In genomic region chr2:158561371-158562144, GRCm38 (mm10) we compare ENCODE assay signal across 15 mouse cellular contexts. TPM values are rescaled to one million over a fixed set of nuclear protein-coding genes. Genes with fewer than 3 reads are reported as not detected.
A peak's percentile ranks its signal among the peaks of the same experiment; 100 is the strongest.
DNase-seq lines count a peak whose midpoint lies in the region; ATAC-seq and TF ChIP-seq lines count a peak whose summit lies in the region.
"Had no signal": no experiment of that assay in that cellular context is flagged by ENCODE, and none has a peak within 500 bp of the region (broad histone marks: within the 10 kb centered on the region; RNA-seq: fewer than 3 reads in every experiment).

No protein-coding gene starts in this region.

- peak; percentile 49 for DNase-seq in brain, adult 2 months (ENCODE audit: low read depth, low spot score)
- no peak for DNase-seq in lung, postnatal 4 days
- no peak for DNase-seq in urinary bladder, postnatal 10 days (ENCODE audit: low spot score)
- DNase-seq in thymus, adult 2 months: no peak
- DNase-seq: heart, adult 11 months; heart, postnatal 14 days; kidney, adult 11 months; lung, postnatal 10 days; thymus, adult 18-20 months had no signal

- ATAC-seq in heart, embryonic 13.5 days (ENCODE audit: extremely low read depth, insufficient number of reproducible peaks, low FRiP score, low TSS enrichment): no peak
- no peak for ATAC-seq in heart, embryonic 12.5 days (ENCODE audit: insufficient number of reproducible peaks, low FRiP score)
- ATAC-seq in hindbrain, embryonic 16.5 days: peak; percentile 83
- ATAC-seq in neural tube, embryonic 12.5 days (ENCODE audit: low FRiP score, low read depth): 0 out of 2 replicates have a peak, but pooled peaks have one; percentile 15
- ATAC-seq: liver, embryonic 12.5 days had no signal

- no peaks in the 10 kb centered on the region for H3K36me3 ChIP-seq in heart, embryonic 13.5 days
- no peaks in the 10 kb centered on the region for H3K36me3 ChIP-seq in heart, embryonic 12.5 days
- no peaks in the 10 kb centered on the region for H3K36me3 ChIP-seq in hindbrain, embryonic 16.5 days (ENCODE audit: control insufficient read depth, insufficient read depth, low read length)
- H3K36me3 ChIP-seq in neural tube, embryonic 12.5 days: no peaks in the 10 kb centered on the region
- H3K36me3 ChIP-seq in thymus, adult 2 months (ENCODE audit: control insufficient read depth, insufficient read depth, low read length): no peaks in the 10 kb centered on the region
- H3K36me3 ChIP-seq: liver, embryonic 12.5 days had no signal

- no peak for TF ChIP-seq CTCF in thymus, adult 2 months (IDR thresholded peaks at IDR 0.05; ENCODE audit: borderline replicate concordance, control insufficient read depth, extremely low read depth, insufficient read depth, low read length, poor library complexity)

- H3K4me2 ChIP-seq in heart, embryonic 13.5 days: no peak overlapping the region
- H3K4me2 ChIP-seq in heart, embryonic 12.5 days: no peak overlapping the region
- H3K4me2 ChIP-seq in hindbrain, embryonic 16.5 days (ENCODE audit: low read length): no peak overlapping the region
- H3K4me2 ChIP-seq in neural tube, embryonic 12.5 days (replicated peaks): 0 out of 2 replicates have a peak overlapping the region, but pooled peaks have one; percentile 16
- H3K4me2 ChIP-seq: liver, embryonic 12.5 days had no signal

- H3K27me3 ChIP-seq in heart, embryonic 13.5 days (replicated peaks): peaks cover 46% of the 10 kb centered on the region
- peaks cover 43% of the 10 kb centered on the region for H3K27me3 ChIP-seq in heart, embryonic 12.5 days (replicated peaks)
- no peaks in the 10 kb centered on the region for H3K27me3 ChIP-seq in hindbrain, embryonic 16.5 days (replicated peaks; ENCODE audit: control insufficient read depth, insufficient read depth, low read length)
- peaks cover 22% of the 10 kb centered on the region; the same call in 1 of the 2 replicates for H3K27me3 ChIP-seq in neural tube, embryonic 12.5 days (replicated peaks)
- no peaks in the 10 kb centered on the region; the same call in 1 of the 2 replicates for H3K27me3 ChIP-seq in thymus, adult 2 months (ENCODE audit: control insufficient read depth, insufficient read depth, low read length)

- H3K9me3 ChIP-seq in heart, embryonic 13.5 days: no peaks in the 10 kb centered on the region
- H3K9me3 ChIP-seq in heart, embryonic 12.5 days (replicated peaks): peaks cover 5% of the 10 kb centered on the region; the same call in 1 of the 2 replicates
- H3K9me3 ChIP-seq in hindbrain, embryonic 16.5 days (ENCODE audit: control insufficient read depth, low read length): no peaks in the 10 kb centered on the region
- H3K9me3 ChIP-seq in neural tube, embryonic 12.5 days: no peaks in the 10 kb centered on the region; the same call in 1 of the 2 replicates

- WGBS in heart, embryonic 13.5 days: 19% methylated on average over 3 of the region's 3 CpGs
- WGBS in heart, embryonic 12.5 days: 21% methylated on average over 3 of the region's 3 CpGs
- 48% methylated on average over 3 of the region's 3 CpGs for WGBS in hindbrain, embryonic 16.5 days
- WGBS in neural tube, embryonic 12.5 days: 43% methylated on average over 3 of the region's 3 CpGs
- WGBS in thymus, adult 2 months: 53% methylated on average over 3 of the region's 3 CpGs

- 0 out of 2 replicates have a peak overlapping the region, but pooled peaks have one; percentile 5 for H3K9ac ChIP-seq in heart, embryonic 13.5 days
- no peak overlapping the region; the same call in 1 of the 2 replicates for H3K9ac ChIP-seq in heart, embryonic 12.5 days
- H3K9ac ChIP-seq in hindbrain, embryonic 16.5 days (ENCODE audit: low read depth, low read length): peak overlapping the region; percentile 2; the same call in 1 of the 2 replicates
- 0 out of 2 replicates have a peak overlapping the region, but pooled peaks have one; percentile 14 for H3K9ac ChIP-seq in neural tube, embryonic 12.5 days
- H3K9ac ChIP-seq: liver, embryonic 12.5 days had no signal

- no peak overlapping the region for H3K27ac ChIP-seq in heart, embryonic 13.5 days (replicated peaks)
- no peak overlapping the region for H3K27ac ChIP-seq in heart, embryonic 12.5 days (ENCODE audit: poor library complexity, severe bottlenecking)
- peak overlapping the region; percentile 71 for H3K27ac ChIP-seq in hindbrain, embryonic 16.5 days (ENCODE audit: low read depth, low read length)
- 0 out of 2 replicates have a peak overlapping the region, but pooled peaks have one; percentile 44 for H3K27ac ChIP-seq in neural tube, embryonic 12.5 days
- H3K27ac ChIP-seq in thymus, adult 2 months (ENCODE audit: control insufficient read depth, insufficient read depth, low read length): no peak overlapping the region
- H3K27ac ChIP-seq: liver, embryonic 12.5 days had no signal

- H3K4me1 ChIP-seq in heart, embryonic 13.5 days: peaks cover 8% of the 10 kb centered on the region
- peaks cover 11% of the 10 kb centered on the region for H3K4me1 ChIP-seq in heart, embryonic 12.5 days (replicated peaks)
- peaks cover 16% of the 10 kb centered on the region for H3K4me1 ChIP-seq in hindbrain, embryonic 16.5 days (ENCODE audit: control insufficient read depth, insufficient read depth, low read depth, low read length)
- peaks cover 22% of the 10 kb centered on the region for H3K4me1 ChIP-seq in neural tube, embryonic 12.5 days
- H3K4me1 ChIP-seq in thymus, adult 2 months (replicated peaks; ENCODE audit: control insufficient read depth, insufficient read depth, low read length): no peaks in the 10 kb centered on the region

- no peak for TF ChIP-seq POLR2A in thymus, adult 2 months (IDR thresholded peaks at IDR 0.05; ENCODE audit: control insufficient read depth, extremely low read depth, insufficient read depth, low read length, poor library complexity)

- no peak overlapping the region for H3K4me3 ChIP-seq in heart, embryonic 13.5 days
- H3K4me3 ChIP-seq in heart, embryonic 12.5 days: no peak overlapping the region
- no peak overlapping the region for H3K4me3 ChIP-seq in hindbrain, embryonic 16.5 days (ENCODE audit: low read length)
- no peak overlapping the region for H3K4me3 ChIP-seq in neural tube, embryonic 12.5 days
- H3K4me3 ChIP-seq in thymus, adult 2 months (ENCODE audit: control insufficient read depth, insufficient read depth, low read length): no peak overlapping the region
- H3K4me3 ChIP-seq: liver, embryonic 12.5 days had no signal

RNA-seq across cellular contexts. Expression of gene Arhgap40, which starts 49.0 kb away (rescaled TPM):
- not detected in 2 replicates for polyA plus RNA-seq in heart, embryonic 13.5 days (2015; fragmentation: Nextera tagmentation; extraction: Ambion mirVana)
- polyA plus RNA-seq in heart, embryonic 12.5 days (2016; fragmentation: Nextera tagmentation; extraction: Ambion mirVana): 0.19 TPM in 1 of 2 replicates, not detected in the other
- 0.69 and 1.1 TPM in 2 replicates for polyA plus RNA-seq in hindbrain, embryonic 16.5 days (2015; fragmentation: Nextera tagmentation; extraction: Ambion mirVana)
- polyA plus RNA-seq in neural tube, embryonic 12.5 days (2016; fragmentation: Nextera tagmentation; extraction: Ambion mirVana): 0.25 and 0.52 TPM in 2 replicates
- 0.06 and 0.24 TPM in 2 replicates for polyA plus RNA-seq in thymus, adult 2 months (2012; rRNA removed)
- polyA plus RNA-seq: liver, embryonic 12.5 days had no signal

RNA-seq across cellular contexts. Expression of gene Slc32a1, which starts 49.0 kb away (rescaled TPM):
- polyA plus RNA-seq in heart, embryonic 13.5 days (2015; fragmentation: Nextera tagmentation; extraction: Ambion mirVana): not detected in 2 replicates
- polyA plus RNA-seq in heart, embryonic 12.5 days (2016; fragmentation: Nextera tagmentation; extraction: Ambion mirVana): 0.08 TPM in 1 of 2 replicates, not detected in the other
- polyA plus RNA-seq in hindbrain, embryonic 16.5 days (2015; fragmentation: Nextera tagmentation; extraction: Ambion mirVana): 10.4 and 15.0 TPM in 2 replicates
- polyA plus RNA-seq in neural tube, embryonic 12.5 days (2016; fragmentation: Nextera tagmentation; extraction: Ambion mirVana): 3.5 and 4.4 TPM in 2 replicates
- 0.11 and 0.13 TPM in 2 replicates for polyA plus RNA-seq in thymus, adult 2 months (2012; rRNA removed)
- polyA plus RNA-seq: liver, embryonic 12.5 days had no signal

RNA-seq across cellular contexts. Expression of gene Adig, which starts 59.1 kb away (rescaled TPM):
- not detected in 2 replicates for polyA plus RNA-seq in heart, embryonic 13.5 days (2015; fragmentation: Nextera tagmentation; extraction: Ambion mirVana)
- not detected in 2 replicates for polyA plus RNA-seq in heart, embryonic 12.5 days (2016; fragmentation: Nextera tagmentation; extraction: Ambion mirVana)
- polyA plus RNA-seq in hindbrain, embryonic 16.5 days (2015; fragmentation: Nextera tagmentation; extraction: Ambion mirVana): not detected in 2 replicates
- polyA plus RNA-seq in neural tube, embryonic 12.5 days (2016; fragmentation: Nextera tagmentation; extraction: Ambion mirVana): not detected in 2 replicates
- 20.8 and 23.1 TPM in 2 replicates for polyA plus RNA-seq in thymus, adult 2 months (2012; rRNA removed)
- polyA plus RNA-seq: embryonic facial prominence, embryonic 11.5 days; liver, embryonic 12.5 days had no signal

Comparison
In these comparisons a context has a peak if more than half of its experiments do, and no peak if none do; other contexts are left out.
1. ATAC-seq: peak in hindbrain, embryonic 16.5 days (single experiment) and neural tube, embryonic 12.5 days (single experiment); none in heart, embryonic 13.5 days (single experiment) and heart, embryonic 12.5 days (single experiment).
2. H3K27ac ChIP-seq: peak in hindbrain, embryonic 16.5 days (single experiment) and neural tube, embryonic 12.5 days (single experiment); none in heart, embryonic 13.5 days (single experiment), heart, embryonic 12.5 days (single experiment) and thymus, adult 2 months (single experiment).
3. RNA of gene Adig, which starts 59.1 kb away (polyA plus RNA-seq): 20.8 to 23.1 TPM in thymus, adult 2 months; not detected in heart, embryonic 13.5 days, not detected in heart, embryonic 12.5 days, not detected in hindbrain, embryonic 16.5 days and not detected in neural tube, embryonic 12.5 days; every median in the first group is over 10 times any median in the second.